Mouse (Mus musculus): Measurements from ENCODE around the gene Wdr48.

DNA sequence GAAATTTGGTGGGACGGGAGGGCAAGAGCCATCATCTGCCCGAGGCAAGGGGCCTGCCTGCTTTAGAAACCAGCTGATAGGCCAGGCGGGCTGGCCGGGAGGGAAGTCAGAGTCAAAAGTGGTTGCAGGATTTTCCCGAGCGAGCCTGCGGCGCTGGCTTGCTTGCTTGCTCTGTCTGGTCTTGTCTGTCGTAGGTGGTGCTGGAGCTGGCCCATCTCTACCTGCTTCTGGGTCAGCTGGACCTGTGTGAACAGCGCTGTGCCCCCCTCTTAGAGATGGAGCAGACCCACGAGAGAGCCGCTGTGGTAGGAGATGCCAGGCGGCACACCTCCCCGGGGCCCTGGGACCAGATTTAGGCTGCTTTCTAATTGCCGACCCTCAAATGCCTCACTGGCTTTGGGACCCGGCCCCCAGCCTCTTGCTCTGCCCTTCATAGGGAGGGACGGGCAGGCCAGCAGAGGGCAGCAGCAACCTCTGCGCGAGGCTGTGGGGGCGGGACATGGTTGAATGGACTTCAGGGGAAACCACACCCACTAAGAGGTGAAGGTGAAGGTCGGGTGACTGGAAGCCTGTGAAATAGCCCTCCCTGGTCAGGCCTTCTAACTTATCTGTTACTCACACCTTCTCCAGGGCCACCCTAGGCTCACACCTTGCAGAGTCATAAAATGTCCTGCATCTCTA, 68.4 kb downstream of the Wdr48 start:
- peak; percentile 96 for TF ChIP-seq CTCF (IDR thresholded peaks at IDR 0.05)
- TF ChIP-seq EP300 (IDR thresholded peaks at IDR 0.05): no peak
